Mouse (Mus musculus) CH12.LX (cell line): ENCODE measurements at regions not wholly inside any gene's neighbourhood (a gene's known extent, or its start where the extent isn't known, plus 50 kb on each side); places are given as distances from the start of the nearest gene placed in this dataset.

ENCODE experiments used
- DNase-seq: peaks from one replicate; pipeline ENCODE4 v3.0.0-alpha.2; 2013; ENCODE audit errors: extremely low read depth
- H3K27ac ChIP-seq: 2 replicates; pipeline ENCODE4 v1.5.1; 2012; ENCODE audit warnings: low read depth, mild to moderate bottlenecking, control low read depth, moderate library complexity; ENCODE audit not compliant: insufficient read depth
- H3K27me3 ChIP-seq: replicated peaks from 2 replicates; pipeline ENCODE3; 2012; ENCODE audit warnings: inconsistent platforms
- H3K36me3 ChIP-seq, 2 experiments: replicated peaks in 1 of 2; 2 replicates each; pipeline versions ENCODE3 to v1.6.1; 2012; ENCODE audit warnings: inconsistent platforms in 1 of 2, low read length in 1 of 2, mild to moderate bottlenecking in 1 of 2, mixed read lengths in 1 of 2, moderate library complexity in 1 of 2; ENCODE audit not compliant: control insufficient read depth in 1 of 2, insufficient read depth in 1 of 2
- H3K4me1 ChIP-seq, 2 experiments: 2 replicates each; pipeline ENCODE4 v1.6.1; 2012; ENCODE audit warnings: inconsistent platforms in 1 of 2, moderate library complexity in 1 of 2; ENCODE audit not compliant: insufficient read depth in 2 of 2, control insufficient read depth in 1 of 2
- H3K4me2 ChIP-seq: 2 replicates; pipeline ENCODE4 v1.6.1; 2012; ENCODE audit warnings: low read depth, mild to moderate bottlenecking, control low read depth; ENCODE audit not compliant: poor library complexity, insufficient read depth, severe bottlenecking
- H3K4me3 ChIP-seq, 3 experiments: fragments of 150-350 bp in 1 of 3; sonication (generic) in 1 of 3; replicated peaks in 1 of 3; 2 replicates each; pipeline versions ENCODE3 to v1.5.1; 2011 to 2012; ENCODE audit warnings: low read depth in 2 of 3, low read length in 2 of 3, mild to moderate bottlenecking in 2 of 3, moderate library complexity in 2 of 3, control low read depth in 1 of 3, improper control_type of control experiment in 1 of 3, inconsistent platforms in 1 of 3, mixed read lengths in 1 of 3; ENCODE audit not compliant: poor library complexity in 1 of 3
- H3K79me2 ChIP-seq: replicated peaks from 2 replicates; pipeline ENCODE4 v1.6.1; 2012; ENCODE audit warnings: mild to moderate bottlenecking, moderate library complexity; ENCODE audit not compliant: control insufficient read depth, poor library complexity, insufficient read depth, severe bottlenecking; ENCODE audit errors: extremely low read depth
- H3K9ac ChIP-seq: 2 replicates; pipeline ENCODE4 v1.6.1; 2012; ENCODE audit warnings: low read depth, mild to moderate bottlenecking, control low read depth, moderate library complexity; ENCODE audit not compliant: insufficient read depth
- H3K9me3 ChIP-seq: replicated peaks from 2 replicates; pipeline ENCODE3; 2012; ENCODE audit warnings: low read length, inconsistent platforms, mixed read lengths
- BHLHE40 ChIP-seq: IDR thresholded peaks from 2 replicates; pipeline ENCODE4 v1.6.1; 2011; ENCODE audit warnings: mild to moderate bottlenecking, low read depth, low read length, improper control_type of control experiment
- E2F4 ChIP-seq: IDR thresholded peaks from 2 replicates; pipeline ENCODE4 v1.6.1; 2011; ENCODE audit warnings: low read depth, low read length, improper control_type of control experiment; ENCODE audit not compliant: insufficient replicate concordance
- ELF1 ChIP-seq: IDR thresholded peaks from 2 replicates; pipeline ENCODE4 v1.6.1; 2014; ENCODE audit warnings: low read depth, mild to moderate bottlenecking, inconsistent platforms, low read length, improper control_type of control experiment
- ETS1 ChIP-seq: conservative IDR thresholded peaks from 2 replicates; pipeline ENCODE4 v1.6.1; 2012; ENCODE audit warnings: low read depth, mild to moderate bottlenecking, inconsistent platforms, low read length, improper control_type of control experiment, moderate library complexity
- GABPA ChIP-seq: IDR thresholded peaks from 2 replicates; pipeline ENCODE4 v1.6.1; 2012; ENCODE audit warnings: low read depth, low read length, improper control_type of control experiment, inconsistent platforms; ENCODE audit not compliant: insufficient replicate concordance
- HCFC1 ChIP-seq: IDR thresholded peaks from 2 replicates; pipeline ENCODE4 v1.6.1; 2012; ENCODE audit warnings: low read depth, mild to moderate bottlenecking, inconsistent platforms, low read length, improper control_type of control experiment
- IRF4 ChIP-seq: IDR thresholded peaks from 2 replicates; pipeline ENCODE4 v1.6.1; 2014; ENCODE audit warnings: low read depth, mild to moderate bottlenecking, inconsistent platforms, low read length, improper control_type of control experiment
- KAT2A ChIP-seq: IDR thresholded peaks from 2 replicates; pipeline ENCODE4 v1.6.1; 2012; ENCODE audit warnings: low read length, improper control_type of control experiment, inconsistent platforms; ENCODE audit not compliant: insufficient replicate concordance
- MAZ ChIP-seq: IDR thresholded peaks from 2 replicates; pipeline ENCODE4 v1.6.1; 2012; ENCODE audit warnings: low read depth, mild to moderate bottlenecking, inconsistent platforms, low read length, improper control_type of control experiment, moderate library complexity
- MEF2A ChIP-seq: IDR thresholded peaks from 2 replicates; pipeline ENCODE4 v1.6.1; 2014; ENCODE audit warnings: low read depth, mild to moderate bottlenecking, inconsistent platforms, low read length, improper control_type of control experiment, borderline replicate concordance
- MXI1 ChIP-seq: IDR thresholded peaks from 2 replicates; pipeline ENCODE4 v1.6.1; 2011; ENCODE audit warnings: mild to moderate bottlenecking, low read depth, low read length, improper control_type of control experiment
- MYC ChIP-seq: IDR thresholded peaks from 2 replicates; pipeline ENCODE4 v1.6.1; 2011; ENCODE audit warnings: low read depth, mild to moderate bottlenecking, improper control_type of control experiment, low read length
- NRF1 ChIP-seq: IDR thresholded peaks from 2 replicates; pipeline ENCODE4 v1.6.1; 2014; ENCODE audit warnings: low read depth, mild to moderate bottlenecking, inconsistent platforms, low read length, improper control_type of control experiment, moderate library complexity
- PAX5 ChIP-seq: IDR thresholded peaks from 2 replicates; pipeline ENCODE4 v1.6.1; 2012; ENCODE audit warnings: low read length, inconsistent platforms, mixed read lengths
- POLR2A ChIP-seq: IDR thresholded peaks from 2 replicates; pipeline ENCODE4 v1.6.1; 2011; ENCODE audit warnings: low read depth, mild to moderate bottlenecking, improper control_type of control experiment, low read length
- RAD21 ChIP-seq: IDR thresholded peaks from 2 replicates; pipeline ENCODE4 v1.6.1; 2011; ENCODE audit warnings: low read depth, mild to moderate bottlenecking, low read length, improper control_type of control experiment, moderate library complexity
- RCOR1 ChIP-seq: conservative IDR thresholded peaks from 2 replicates; pipeline ENCODE4 v1.6.1; 2012; ENCODE audit warnings: low read depth, mild to moderate bottlenecking, inconsistent platforms, low read length, improper control_type of control experiment
- SIN3A ChIP-seq: IDR thresholded peaks from 2 replicates; pipeline ENCODE4 v1.6.1; 2012; ENCODE audit warnings: low read length, improper control_type of control experiment, inconsistent platforms
- TBP ChIP-seq: conservative IDR thresholded peaks from 2 replicates; pipeline ENCODE4 v1.6.1; 2011; ENCODE audit warnings: low read depth, low read length, improper control_type of control experiment
- UBTF ChIP-seq: IDR thresholded peaks from 2 replicates; pipeline ENCODE4 v1.6.1; 2012; ENCODE audit warnings: low read depth, mild to moderate bottlenecking, inconsistent platforms, low read length, improper control_type of control experiment, moderate library complexity
- ZC3H11A ChIP-seq: IDR thresholded peaks from 2 replicates; pipeline ENCODE4 v1.6.1; 2012; ENCODE audit warnings: low read depth, mild to moderate bottlenecking, inconsistent platforms, low read length, improper control_type of control experiment
- ZMIZ1 ChIP-seq: IDR thresholded peaks from 2 replicates; pipeline ENCODE4 v1.6.1; 2012; ENCODE audit warnings: low read depth, mild to moderate bottlenecking, inconsistent platforms, low read length, improper control_type of control experiment
- ZNF384 ChIP-seq: IDR thresholded peaks from 2 replicates; pipeline ENCODE4 v1.6.1; 2012; ENCODE audit warnings: low read depth, low read length, improper control_type of control experiment, inconsistent platforms
- dilution Hi-C: fragments of 300-500 bp; cut with MboI; formaldehyde crosslinking; loops from 2 replicates; pipeline ENCODE4 v1.14.3; 2020; ENCODE audit warnings: low sequenced_read_pairs; ENCODE audit not compliant: extremely low pct_unique_long_range_greater_than_20kb, extremely low pct_ligation_motif_present
- in situ Hi-C: fragments of 300-500 bp; cut with MboI; formaldehyde crosslinking; loops from 3 replicates; pipeline ENCODE4 v1.14.3; 2019; ENCODE audit warnings: low sequenced_read_pairs, low pct_ligation_motif_present, low pct_unique_long_range_greater_than_20kb, mixed read lengths

- no peak overlapping the region for H3K27ac ChIP-seq
- in situ Hi-C loops (no loop called here), dilution Hi-C loops (no loop called here)
- H3K9me3 ChIP-seq = no peaks in the 10 kb centered on the region
- H3K4me3 ChIP-seq = no peak overlapping the region
- no peaks in the 10 kb centered on the region for H3K79me2 ChIP-seq
- no peaks in the 10 kb centered on the region for H3K27me3 ChIP-seq
- no peaks in the 10 kb centered on the region for H3K36me3 ChIP-seq
- peaks cover 0 to 16% of the 10 kb centered on the region in 2 experiments; a peak in 2 of 4 replicates for H3K4me1 ChIP-seq
- no peak for TF ChIP-seq ZMIZ1
- no peak for TF ChIP-seq MAZ
- TF ChIP-seq E2F4 = no peak
- TF ChIP-seq ELF1 = no peak
- no peak for TF ChIP-seq UBTF
- no peak for TF ChIP-seq PAX5
- TF ChIP-seq IRF4 = no peak
- TF ChIP-seq BHLHE40 = no peak
- no peak for TF ChIP-seq MYC
- no peak for TF ChIP-seq TBP
- no peak for TF ChIP-seq NRF1
- TF ChIP-seq ETS1 = no peak
- TF ChIP-seq HCFC1 = no peak
- TF ChIP-seq KAT2A = no peak
- TF ChIP-seq, all 38 proteins: peak for 0
- Histone ChIP-seq H3K9ac (no peak overlapping the region), H3K4me2 (no peak overlapping the region)
- no peak for DNase-seq
These were observed 251.9 kb downstream of the Rps24 start for GRCm38 (mm10) chr14:24738869-24739268.

GRCm38 (mm10) chr14:24744451-24744850 lies 257.5 kb downstream of the Rps24 start:
- H3K4me3 ChIP-seq = no peak overlapping the region
- H3K9me3 ChIP-seq = no peaks in the 10 kb centered on the region
- no peak overlapping the region for H3K4me2 ChIP-seq
- no peak overlapping the region for H3K27ac ChIP-seq
- H3K79me2 ChIP-seq = no peaks in the 10 kb centered on the region
- H3K36me3 ChIP-seq = no peaks in the 10 kb centered on the region
- H3K9ac ChIP-seq = no peak overlapping the region
- TF ChIP-seq ZNF384 = no peak
- no peak for TF ChIP-seq POLR2A
- TF ChIP-seq GABPA = no peak
- TF ChIP-seq RCOR1 = no peak
- TF ChIP-seq NRF1 = no peak
- TF ChIP-seq ZC3H11A = no peak
- TF ChIP-seq MXI1 = no peak
- TF ChIP-seq MEF2A = no peak
- TF ChIP-seq SIN3A = no peak
- no peak for TF ChIP-seq RAD21
- no peak for TF ChIP-seq IRF4
- TF ChIP-seq PAX5 = no peak
- TF ChIP-seq HCFC1 = no peak
- no peak for TF ChIP-seq E2F4
- peaks cover 2% of the 10 kb centered on the region for H3K27me3 ChIP-seq
- in situ Hi-C loops = no loop called here
- peaks cover 0 to 3% of the 10 kb centered on the region in 2 experiments; a peak in 1 of 4 replicates for H3K4me1 ChIP-seq
- dilution Hi-C loops = no loop called here
- DNase-seq = no peak
